Mouse (Mus musculus) E14TG2a.4 (cell line): ENCODE measurements at regions not wholly inside any gene's neighbourhood (a gene's known extent, or its start where the extent isn't known, plus 50 kb on each side); places are given as distances from the start of the nearest gene placed in this dataset.

Source experiments
- CTCF ChIP-seq: conservative IDR thresholded peaks from 2 replicates; pipeline ENCODE4 v1.5.1; 2014; ENCODE audit warnings: low read length
- POU5F1 ChIP-seq: IDR thresholded peaks from 2 replicates; pipeline ENCODE4 v1.6.1; 2014; ENCODE audit warnings: low read length, borderline replicate concordance

GRCm38 (mm10) chr4:53323195-53323594, 117.0 kb upstream of the Slc44a1 start:
- no peak for TF ChIP-seq CTCF
- TF ChIP-seq POU5F1 = no peak
